11 mouse cellular contexts compared by ENCODE assay signal in genomic region chr12:104002569-104003237, GRCm38 (mm10). TPM values are rescaled to one million over a fixed set of nuclear protein-coding genes. Genes with fewer than 3 reads are reported as not detected.
DNase-seq lines count a peak whose midpoint lies in the region; ATAC-seq and TF ChIP-seq lines count a peak whose summit lies in the region.
"Had no signal": no experiment of that assay in that cellular context is flagged by ENCODE, and none has a peak within 500 bp of the region (broad histone marks: within the 10 kb centered on the region; RNA-seq: fewer than 3 reads in every experiment).

No protein-coding gene starts in this region.

- no peak overlapping the region for H3K9ac ChIP-seq in heart, adult 2 months (ENCODE audit: low read depth, low read length)
- no peak overlapping the region for H3K9ac ChIP-seq in kidney, embryonic 16.5 days (replicated peaks; ENCODE audit: low read length)
- H3K9ac ChIP-seq in stomach, embryonic 14.5 days (replicated peaks; ENCODE audit: low read depth, low read length): no peak overlapping the region
- H3K9ac ChIP-seq: liver, embryonic 14.5 days had no signal

- WGBS in heart, adult 2 months: 13% methylated on average over 10 of the region's 10 CpGs
- 37% methylated on average over 10 of the region's 10 CpGs for WGBS in kidney, embryonic 16.5 days
- WGBS in stomach, embryonic 14.5 days: 49% methylated on average over 10 of the region's 10 CpGs

- H3K4me2 ChIP-seq in kidney, embryonic 16.5 days (replicated peaks; ENCODE audit: low read depth, low read length): no peak overlapping the region
- H3K4me2 ChIP-seq in stomach, embryonic 14.5 days (replicated peaks; ENCODE audit: low read depth, low read length): no peak overlapping the region

- TF ChIP-seq POLR2A in heart, adult 2 months (IDR thresholded peaks at IDR 0.05; ENCODE audit: insufficient read depth, low read depth, low read length): no peak

- no peaks in the 10 kb centered on the region for H3K27me3 ChIP-seq in heart, adult 2 months (ENCODE audit: control insufficient read depth, insufficient read depth, low read length)
- H3K27me3 ChIP-seq in kidney, embryonic 16.5 days (ENCODE audit: insufficient read depth, low read length): no peaks in the 10 kb centered on the region
- H3K27me3 ChIP-seq in stomach, embryonic 14.5 days (ENCODE audit: control insufficient read depth, insufficient read depth, low read length): no peaks in the 10 kb centered on the region

- peak; percentile 15 for DNase-seq in gastrocnemius, adult 18-20 months (ENCODE audit: low spot score)
- no peak for DNase-seq in gastrocnemius, adult 8-10 months (ENCODE audit: low spot score in 2 of 2)
- peak; percentile 36 to 63 for DNase-seq in heart, adult 2 months
- no peak for DNase-seq in MN1 (ENCODE audit: low spot score)
- no peak for DNase-seq in gastrocnemius, postnatal 36 days
- no peak for DNase-seq in left cerebral cortex, postnatal 14 days (ENCODE audit: low spot score in 2 of 2)
- DNase-seq: gastrocnemius, postnatal 25 days; right cerebral cortex, adult 18-20 months had no signal

- 0 out of 2 replicates have a peak, but pooled peaks have one; percentile 46 for TF ChIP-seq EP300 in heart, adult 2 months (IDR thresholded peaks at IDR 0.05; ENCODE audit: insufficient read depth, low read depth, low read length)

- TF ChIP-seq CTCF in heart, adult 2 months (IDR thresholded peaks at IDR 0.05): no peak

- ATAC-seq in kidney, embryonic 16.5 days (ENCODE audit: low FRiP score, low TSS enrichment): peak; percentile 67; the same call in 1 of the 2 replicates
- peak; percentile 23; the same call in 1 of the 2 replicates for ATAC-seq in stomach, embryonic 14.5 days (ENCODE audit: insufficient number of reproducible peaks, insufficient read depth, low FRiP score, low read depth)

- peaks cover 7% of the 10 kb centered on the region for H3K4me1 ChIP-seq in heart, adult 2 months (ENCODE audit: control insufficient read depth, insufficient read depth, low read length)
- H3K4me1 ChIP-seq in kidney, embryonic 16.5 days (ENCODE audit: insufficient read depth, low read length): 0 out of 2 replicates have a peak, but pooled peaks cover 10% of the 10 kb centered on the region
- H3K4me1 ChIP-seq in stomach, embryonic 14.5 days (ENCODE audit: control insufficient read depth, insufficient read depth, low read length): no peaks in the 10 kb centered on the region

- peak overlapping the region; percentile 69 for H3K27ac ChIP-seq in heart, adult 2 months
- H3K27ac ChIP-seq in kidney, embryonic 16.5 days (ENCODE audit: low read length): no peak overlapping the region
- no peak overlapping the region for H3K27ac ChIP-seq in stomach, embryonic 14.5 days (ENCODE audit: low read length)
- H3K27ac ChIP-seq: liver, embryonic 14.5 days had no signal

- intact Hi-C loops in heart, adult 2 months (cut with DNase I): no loop called here
- intact Hi-C loops in gastrocnemius, postnatal 36 days (cut with DNase I): no loop called here
- intact Hi-C loops in left cerebral cortex, postnatal 14 days (cut with DNase I): no loop called here

- peaks cover 4% of the 10 kb centered on the region for H3K36me3 ChIP-seq in heart, adult 2 months (ENCODE audit: control insufficient read depth, insufficient read depth, low read length)
- H3K36me3 ChIP-seq in kidney, embryonic 16.5 days (ENCODE audit: insufficient read depth, low read length): no peaks in the 10 kb centered on the region
- no peaks in the 10 kb centered on the region for H3K36me3 ChIP-seq in stomach, embryonic 14.5 days (ENCODE audit: control insufficient read depth, insufficient read depth, low read length)

- no peak overlapping the region for H3K4me3 ChIP-seq in heart, adult 2 months
- no peak overlapping the region for H3K4me3 ChIP-seq in kidney, embryonic 16.5 days (ENCODE audit: low read length)
- no peak overlapping the region for H3K4me3 ChIP-seq in stomach, embryonic 14.5 days (ENCODE audit: low read depth, low read length)

- no peaks in the 10 kb centered on the region for H3K79me2 ChIP-seq in heart, adult 2 months (replicated peaks; ENCODE audit: control insufficient read depth, insufficient read depth, low read length)

- H3K9me3 ChIP-seq in kidney, embryonic 16.5 days (ENCODE audit: low read length): peaks cover 6% of the 10 kb centered on the region
- H3K9me3 ChIP-seq in stomach, embryonic 14.5 days (ENCODE audit: control insufficient read depth, low read depth, low read length): no peaks in the 10 kb centered on the region

RNA-seq across cellular contexts. Expression of gene Serpina9, which starts 10.9 kb away (rescaled TPM):
- total RNA-seq in gastrocnemius, adult 18-20 months (2021): not detected
- total RNA-seq in gastrocnemius, adult 8-10 months (2022): not detected
- total RNA-seq in heart, adult 2 months (2021): not detected
- polyA plus RNA-seq in heart, adult 2 months (2012; rRNA removed): 0.62 TPM in 1 of 2 replicates, not detected in the other
- polyA plus RNA-seq in kidney, embryonic 16.5 days (2015; fragmentation: Nextera tagmentation; extraction: Ambion mirVana): 0.06 TPM in 1 of 2 replicates, not detected in the other
- polyA plus RNA-seq in stomach, embryonic 14.5 days (2014; fragmentation: Nextera tagmentation; extraction: Ambion mirVana): not detected in 2 replicates
- not detected for total RNA-seq in gastrocnemius, postnatal 36 days (2021)
- total RNA-seq in left cerebral cortex, postnatal 14 days (2021): 1 to 10 TPM in 1 of 2 experiments, under 1 TPM in 1; 0.77 to 1.4 TPM
- total RNA-seq: gastrocnemius, postnatal 25 days had no signal
- polyA plus RNA-seq: liver, embryonic 14.5 days had no signal

RNA-seq across cellular contexts. Expression of gene Serpina11, which starts 12.9 kb away (rescaled TPM):
- total RNA-seq in gastrocnemius, adult 18-20 months (2021): not detected
- not detected for total RNA-seq in gastrocnemius, adult 8-10 months (2022)
- not detected for total RNA-seq in heart, adult 2 months (2021)
- not detected in 2 replicates for polyA plus RNA-seq in heart, adult 2 months (2012; rRNA removed)
- polyA plus RNA-seq in kidney, embryonic 16.5 days (2015; fragmentation: Nextera tagmentation; extraction: Ambion mirVana): not detected in 2 replicates
- not detected in 2 replicates for polyA plus RNA-seq in stomach, embryonic 14.5 days (2014; fragmentation: Nextera tagmentation; extraction: Ambion mirVana)
- not detected for total RNA-seq in gastrocnemius, postnatal 36 days (2021)
- not detected for total RNA-seq in left cerebral cortex, postnatal 14 days (2021)
- total RNA-seq: gastrocnemius, postnatal 25 days had no signal

RNA-seq across cellular contexts. Expression of gene Serpina12, which starts 41.5 kb away (rescaled TPM):
- not detected for total RNA-seq in gastrocnemius, adult 18-20 months (2021)
- under 1 TPM in 1 of 4 experiments, not detected in 3; 0.07 TPM for total RNA-seq in gastrocnemius, adult 8-10 months (2022)
- not detected for total RNA-seq in heart, adult 2 months (2021)
- polyA plus RNA-seq in heart, adult 2 months (2012; rRNA removed): not detected in 2 replicates
- not detected in 2 replicates for polyA plus RNA-seq in kidney, embryonic 16.5 days (2015; fragmentation: Nextera tagmentation; extraction: Ambion mirVana)
- not detected in 2 replicates for polyA plus RNA-seq in stomach, embryonic 14.5 days (2014; fragmentation: Nextera tagmentation; extraction: Ambion mirVana)
- total RNA-seq in gastrocnemius, postnatal 36 days (2021): not detected
- not detected for total RNA-seq in left cerebral cortex, postnatal 14 days (2021)
- total RNA-seq: gastrocnemius, postnatal 25 days had no signal

RNA-seq across cellular contexts. Expression of gene Serpina1e, which starts 43.9 kb away (rescaled TPM):
- under 1 TPM in 1 of 2 experiments, not detected in 1; 0.47 TPM for total RNA-seq in gastrocnemius, adult 18-20 months (2021)
- under 1 TPM in 1 of 4 experiments, not detected in 3; 0.51 TPM for total RNA-seq in gastrocnemius, adult 8-10 months (2022)
- under 1 TPM in 1 of 2 experiments, not detected in 1; 0.27 TPM for total RNA-seq in heart, adult 2 months (2021)
- polyA plus RNA-seq in heart, adult 2 months (2012; rRNA removed): 0.23 and 0.35 TPM in 2 replicates
- 1.3 and 1.5 TPM in 2 replicates for polyA plus RNA-seq in kidney, embryonic 16.5 days (2015; fragmentation: Nextera tagmentation; extraction: Ambion mirVana)
- polyA plus RNA-seq in stomach, embryonic 14.5 days (2014; fragmentation: Nextera tagmentation; extraction: Ambion mirVana): 0.69 and 1.1 TPM in 2 replicates
- total RNA-seq in gastrocnemius, postnatal 36 days (2021): not detected
- not detected for total RNA-seq in left cerebral cortex, postnatal 14 days (2021)

Comparison
In these comparisons a context has a peak if more than half of its experiments do, and no peak if none do; other contexts are left out.
1. DNase-seq: peak in gastrocnemius, adult 18-20 months (single experiment) and heart, adult 2 months (2 of 2); none in gastrocnemius, adult 8-10 months (0 of 2), MN1 (single experiment), gastrocnemius, postnatal 36 days (0 of 2) and left cerebral cortex, postnatal 14 days (0 of 2).